Mouse (Mus musculus) left cerebral cortex, postnatal 14 days (tissue): ENCODE measurements at regions not wholly inside any gene's neighbourhood (a gene's known extent, or its start where the extent isn't known, plus 50 kb on each side); places are given as distances from the start of the nearest gene placed in this dataset.

Experiments
- DNase-seq, 2 experiments: peaks; one replicate each; pipeline ENCODE4 v3.0.0; 2021 to 2022; ENCODE audit warnings: low spot score in 2 of 2, mixed read lengths in 1 of 2
- intact Hi-C: fragments of 180-260 bp; cut with DNase I; formaldehyde crosslinking; loops from one replicate; pipeline ENCODE4 v1.15.1; 2025

DNA sequence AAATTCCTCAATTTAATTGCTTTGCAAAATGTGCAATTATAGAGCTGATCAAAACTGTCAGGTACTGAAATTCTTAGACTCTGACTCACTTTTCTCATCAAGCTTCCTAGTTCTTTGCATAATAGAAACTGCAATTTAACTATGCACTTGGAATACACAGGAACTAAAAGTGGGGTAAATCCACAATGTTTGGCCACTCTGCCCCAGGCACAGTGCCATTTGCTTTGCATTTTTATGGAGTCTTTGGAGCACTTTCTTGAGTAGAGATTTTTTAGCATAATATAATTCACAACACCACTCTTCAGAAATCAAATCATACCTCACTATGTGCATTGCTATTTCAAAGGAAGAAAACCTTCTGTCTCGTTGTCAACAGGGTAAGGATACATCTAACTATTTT lies 414.5 kb upstream of the A730009L09Rik start:
- no peak for DNase-seq
- intact Hi-C loops = no loop called here

DNA sequence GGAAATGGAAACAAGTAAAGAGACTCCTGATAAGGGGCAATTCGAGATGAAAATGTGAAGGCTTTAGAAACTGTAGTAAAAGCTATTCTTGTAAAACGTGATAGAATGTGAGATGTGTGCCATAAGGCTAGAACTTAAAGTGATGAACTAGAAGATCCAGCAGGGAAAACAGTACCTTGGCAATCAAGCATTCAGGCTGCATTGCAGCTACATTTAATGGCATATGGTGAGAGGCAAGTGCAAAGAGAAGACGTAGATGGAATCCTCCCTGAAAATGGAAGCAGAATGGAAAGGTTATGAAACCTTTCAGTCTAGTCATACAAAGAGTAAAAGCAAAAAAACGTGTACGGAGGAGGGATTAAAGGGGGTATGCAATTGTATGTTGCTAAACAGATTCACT lies 403.3 kb upstream of the A730009L09Rik start:
- intact Hi-C loops = no loop called here

DNA sequence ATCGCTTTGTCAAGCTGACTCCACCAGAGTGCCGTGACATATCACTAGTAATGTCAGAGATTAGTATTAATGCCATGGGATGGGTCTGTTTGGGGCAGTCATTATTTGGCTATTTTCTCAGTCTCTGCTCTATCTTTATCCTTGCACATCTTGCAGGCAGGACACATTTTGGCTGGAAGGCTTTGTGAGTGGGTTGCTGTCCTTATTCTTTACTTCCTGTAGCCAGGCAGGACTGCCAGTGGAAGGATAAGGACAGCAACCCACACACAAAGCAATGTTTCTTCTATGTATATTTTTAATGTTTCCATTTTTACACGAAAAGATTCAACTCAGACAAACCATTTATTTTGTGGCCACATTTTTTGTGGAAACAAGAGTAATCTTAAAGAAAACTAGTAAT lies 397.4 kb upstream of the A730009L09Rik start:
- intact Hi-C loops = no loop called here
- DNase-seq = peak; percentile 22 to 52

More for the DNA sequence above, 403.3 kb upstream of the A730009L09Rik start:
- DNase-seq = peak in 1 of 2 experiments; percentile 57

DNA sequence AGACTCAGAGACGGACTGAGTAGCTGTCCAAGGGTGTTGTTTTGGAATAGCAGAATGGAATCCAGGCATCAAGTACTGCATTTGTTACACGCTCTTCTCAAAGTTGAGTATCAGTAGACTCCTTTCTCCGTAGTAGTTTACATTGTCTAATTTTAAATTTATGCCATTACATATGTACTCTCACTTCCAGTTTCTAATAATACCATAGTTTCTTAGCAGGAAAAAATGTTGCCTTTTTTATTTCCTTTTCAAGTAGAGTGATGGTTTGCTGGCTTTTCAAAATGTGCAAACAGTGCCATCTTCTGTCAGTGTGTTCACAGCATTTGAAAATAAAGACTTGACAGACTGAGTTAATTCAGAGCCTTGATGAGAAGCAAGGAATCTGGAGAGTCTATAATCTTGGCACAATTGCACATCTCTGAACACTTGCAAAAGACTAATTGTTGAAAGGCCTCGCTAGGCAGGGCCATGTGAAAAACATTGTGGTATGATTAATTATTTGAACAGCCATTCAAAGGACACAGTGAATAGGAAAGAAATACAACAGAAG lies 379.2 kb upstream of the A730009L09Rik start:
- intact Hi-C loops = no loop called here
- peak; percentile 64 to 70 for DNase-seq

DNA sequence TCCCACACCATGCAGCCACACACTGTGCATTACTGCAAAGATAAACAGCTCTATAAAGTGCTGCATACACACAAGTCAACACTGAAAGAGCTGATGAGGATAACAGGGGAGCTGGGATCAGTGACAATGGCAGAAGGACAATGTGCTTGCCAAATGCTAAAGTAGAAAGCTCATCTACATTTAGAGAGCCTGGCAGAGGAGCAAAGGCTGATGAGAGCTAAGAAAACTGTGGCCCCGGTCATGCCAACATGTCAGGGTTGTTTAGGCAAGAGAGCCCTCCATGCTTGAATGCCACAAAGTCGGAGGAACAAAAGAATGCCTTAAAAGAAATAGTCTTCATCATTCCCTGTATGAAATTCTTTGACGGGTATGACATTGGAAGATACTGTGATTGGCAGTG lies 363.0 kb upstream of the A730009L09Rik start:
- intact Hi-C loops = no loop called here
- DNase-seq = no peak

DNA sequence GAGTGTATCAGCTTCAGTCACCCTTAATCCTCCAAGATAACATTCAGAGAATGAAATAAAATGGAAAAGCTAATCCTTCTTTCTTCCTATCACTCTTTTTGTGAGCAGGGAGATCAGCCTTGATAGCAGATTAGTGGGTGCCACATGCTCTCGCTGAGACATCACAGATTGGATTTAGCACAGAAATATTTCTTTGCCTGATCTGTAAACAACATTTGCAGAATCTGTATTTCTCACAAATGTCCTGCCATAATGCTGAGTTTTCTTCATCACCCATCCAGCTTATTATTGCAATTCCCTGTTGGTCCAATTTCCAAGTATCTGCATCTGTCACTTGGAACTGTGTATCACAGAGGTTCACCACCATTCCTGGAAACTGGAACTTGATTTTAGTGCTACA lies 342.8 kb upstream of the A730009L09Rik start:
- intact Hi-C loops = no loop called here
- DNase-seq = no peak
